Mouse (Mus musculus) c-Kit-positive CD71-positive TER-119-positive erythroid progenitor cells, embryonic 14.5 days (primary cell): ENCODE data around the gene Pias3.
"Not testable (repeated sequence)": the region's sequence is repeated elsewhere in the genome, so short reads cannot be mapped to it uniquely, and the experiment has no call there.

Source experiments
- DNase-seq: peaks from one replicate; pipeline ENCODE4 v3.0.0-alpha.2; 2013; ENCODE audit warnings: low spot score

The Pias3 gene

DNA sequence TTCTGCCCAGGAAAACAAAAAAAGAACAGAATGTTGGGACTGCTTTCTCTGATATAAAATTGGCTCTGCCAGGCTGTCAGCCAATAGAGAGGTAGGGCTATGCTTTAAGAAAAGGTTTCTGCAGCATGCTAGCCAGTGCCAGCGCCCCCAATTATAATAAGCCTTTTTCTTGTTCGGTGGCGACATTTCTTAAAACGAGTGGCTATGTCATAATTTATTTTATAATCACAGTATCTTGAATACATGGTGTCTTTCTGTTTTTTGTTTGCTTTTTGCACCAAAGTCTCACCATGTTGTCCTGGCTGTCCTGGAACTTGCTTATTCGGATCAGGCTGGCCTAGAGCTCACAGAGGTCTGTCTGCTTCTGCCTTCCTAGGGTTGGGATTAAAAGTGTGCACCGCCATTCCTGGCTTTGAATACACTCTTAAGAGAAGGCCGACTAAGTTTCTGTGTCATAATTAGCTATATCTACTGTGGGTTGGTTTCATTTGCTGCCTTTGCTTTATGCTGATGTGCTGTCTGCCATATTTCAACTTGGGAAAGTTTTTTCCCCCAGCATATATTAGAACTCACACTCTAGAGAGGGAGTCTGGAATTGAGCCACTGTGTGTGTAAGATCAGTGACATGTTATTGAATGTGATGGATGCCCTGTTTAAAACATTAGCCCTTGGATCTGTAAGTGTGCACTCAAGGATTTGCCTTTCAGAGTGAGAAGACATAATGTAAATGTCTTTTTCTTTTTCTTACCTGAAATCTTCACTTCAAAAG is 32.6 kb downstream of the Pias3 start:
- no peak for DNase-seq

DNA sequence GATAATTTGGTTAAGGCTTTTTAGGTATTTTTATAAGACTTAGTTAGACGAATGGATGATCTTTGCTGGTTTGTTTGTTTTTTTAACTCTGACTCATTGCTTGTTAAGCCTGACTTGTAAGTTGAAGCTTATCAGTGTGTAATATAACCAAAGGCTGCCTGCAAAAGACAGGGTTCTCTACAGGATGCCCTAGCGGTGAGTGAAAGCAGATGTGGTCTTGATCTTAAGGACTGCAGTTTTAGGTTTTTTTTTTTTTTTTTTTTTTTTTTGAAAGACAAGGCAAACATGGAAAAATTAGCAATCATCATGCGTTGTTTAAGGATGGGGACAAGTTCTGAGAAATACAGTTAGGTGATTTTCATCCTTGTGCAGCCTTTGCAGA is 33.2 kb downstream of the Pias3 start:
- no peak for DNase-seq

DNA sequence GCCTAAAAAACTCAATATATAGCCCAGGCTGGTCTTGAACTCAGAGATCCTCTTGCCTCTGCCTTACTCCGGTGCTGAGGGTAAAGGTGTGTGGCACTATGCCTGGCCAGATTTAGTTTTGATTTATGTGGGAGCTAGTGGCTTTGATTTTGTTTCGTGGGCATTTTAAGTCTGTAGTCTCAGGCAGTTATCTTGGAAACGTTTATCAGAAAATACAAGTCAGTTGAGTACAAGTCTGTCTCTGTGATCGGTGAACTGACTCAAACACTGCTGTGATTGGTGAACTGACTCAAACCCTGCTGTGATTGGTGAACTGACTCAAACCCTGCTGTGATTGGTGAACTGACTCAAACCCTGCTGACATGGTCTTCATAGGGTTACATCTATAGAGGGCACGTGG is 34.6 kb downstream of the Pias3 start:
- no peak for DNase-seq

DNA sequence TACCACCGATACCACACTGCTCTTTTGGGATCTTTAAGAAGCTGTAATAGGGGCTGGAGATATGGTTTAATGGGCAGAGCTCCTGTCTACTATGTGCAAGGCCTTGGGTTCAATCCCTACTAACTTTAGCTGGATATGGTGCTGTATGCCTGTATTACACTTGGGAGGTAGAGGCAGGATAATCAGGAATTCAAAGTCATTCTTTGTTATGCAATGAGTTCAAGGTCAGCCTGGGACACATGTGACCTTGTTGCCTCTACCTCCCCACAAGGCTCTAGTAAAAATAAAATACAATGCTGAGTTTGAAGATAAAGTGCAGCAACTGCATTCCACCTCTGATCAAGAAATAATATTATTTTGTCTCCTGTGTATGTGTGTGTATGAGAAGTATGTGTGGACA is 37.8 kb downstream of the Pias3 start:
- no peak for DNase-seq

DNA sequence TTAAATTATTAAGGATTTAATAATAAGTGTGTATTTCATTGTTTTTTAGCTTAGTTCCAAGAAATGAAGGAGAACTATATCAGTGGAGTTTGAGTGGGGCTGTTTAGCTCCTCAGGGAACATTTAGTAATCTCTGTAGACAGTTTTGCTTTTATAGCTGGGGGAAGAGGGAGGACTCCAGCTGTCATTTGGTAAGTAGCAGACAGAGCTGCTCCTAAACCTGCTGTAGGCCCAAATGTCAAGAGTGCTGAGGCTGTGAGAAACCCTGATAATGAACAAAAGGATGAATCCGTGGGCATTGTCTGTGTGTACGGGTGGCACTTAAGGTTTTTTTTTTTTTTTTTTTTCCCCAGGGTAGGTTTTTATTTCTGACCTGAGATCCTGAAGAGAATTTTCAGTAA is 39.0 kb downstream of the Pias3 start:
- no peak for DNase-seq

DNA sequence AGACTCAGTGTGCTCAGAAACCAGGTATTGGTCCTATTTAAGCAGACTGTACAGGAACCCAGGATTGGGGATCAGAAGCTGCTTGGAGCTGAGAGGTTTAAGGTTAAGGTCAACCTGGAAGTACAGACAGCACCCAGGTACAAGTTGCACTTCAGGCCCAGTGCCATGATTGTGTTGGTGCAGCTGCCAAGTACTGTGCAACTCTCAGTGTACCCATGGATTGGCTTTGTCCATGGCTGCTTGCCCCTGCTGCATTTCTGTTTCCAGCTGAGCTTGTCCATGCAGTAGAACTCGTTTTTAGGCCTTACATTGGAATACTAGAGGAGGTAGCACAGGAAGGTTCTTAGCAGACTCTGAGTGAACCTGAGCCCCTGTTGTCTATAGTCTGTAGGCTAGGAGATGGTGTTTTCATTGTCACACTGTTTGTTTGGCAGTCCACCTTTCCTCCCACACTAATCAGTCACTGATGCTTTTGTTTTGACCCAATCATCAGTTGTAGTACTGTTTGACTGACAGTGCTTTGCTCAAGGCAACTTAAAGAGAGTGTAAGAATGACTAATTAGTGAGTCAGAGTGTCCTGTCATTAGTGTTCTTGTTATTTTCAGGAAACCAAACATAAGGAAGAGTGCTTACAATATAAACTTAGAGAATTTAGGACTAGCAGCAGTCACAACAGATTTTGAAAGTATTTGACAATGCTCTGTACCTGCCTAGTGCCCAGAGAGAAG is 41.0 kb downstream of the Pias3 start:
- no peak for DNase-seq

DNA sequence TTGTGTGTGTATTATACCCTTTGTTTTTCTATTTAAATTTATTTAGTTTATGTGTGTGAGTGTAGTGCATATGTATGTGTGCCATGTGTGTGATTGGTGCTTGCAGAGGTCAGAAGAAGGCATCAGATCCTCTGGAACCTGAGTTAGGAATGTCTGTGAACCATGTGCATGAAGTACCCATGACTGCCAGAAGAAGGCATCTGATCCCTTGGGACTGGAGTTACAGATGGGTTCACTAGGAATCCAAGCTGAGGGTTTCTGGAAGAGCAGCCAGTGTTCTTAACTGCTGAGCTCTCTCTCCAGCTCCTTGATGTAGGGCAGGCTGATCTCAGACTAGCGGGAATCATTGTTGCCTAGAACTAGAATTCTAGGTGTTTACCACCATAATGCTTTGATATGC is 41.8 kb downstream of the Pias3 start:
- no peak for DNase-seq

DNA sequence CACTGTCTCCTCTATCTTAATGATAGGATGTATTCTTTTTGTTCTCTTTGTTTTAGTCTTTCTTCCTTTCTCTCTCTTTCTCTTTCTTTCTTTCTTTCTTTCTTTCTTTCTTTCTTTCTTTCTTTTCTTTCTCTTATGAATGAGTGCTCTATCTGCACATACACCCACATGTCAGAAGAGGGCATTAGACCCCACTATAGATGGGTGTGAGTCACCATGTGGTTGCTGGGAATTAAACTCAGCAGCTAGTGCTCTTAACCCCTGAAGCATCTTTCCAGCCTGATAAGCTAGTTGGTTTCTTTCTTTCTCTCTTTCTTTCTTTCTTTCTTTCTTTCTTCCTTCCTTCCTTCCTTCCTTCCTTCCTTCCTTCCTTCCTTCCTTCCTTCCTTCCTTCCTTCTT is 44.1 kb downstream of the Pias3 start:
- DNase-seq = not testable (repeated sequence)

DNA sequence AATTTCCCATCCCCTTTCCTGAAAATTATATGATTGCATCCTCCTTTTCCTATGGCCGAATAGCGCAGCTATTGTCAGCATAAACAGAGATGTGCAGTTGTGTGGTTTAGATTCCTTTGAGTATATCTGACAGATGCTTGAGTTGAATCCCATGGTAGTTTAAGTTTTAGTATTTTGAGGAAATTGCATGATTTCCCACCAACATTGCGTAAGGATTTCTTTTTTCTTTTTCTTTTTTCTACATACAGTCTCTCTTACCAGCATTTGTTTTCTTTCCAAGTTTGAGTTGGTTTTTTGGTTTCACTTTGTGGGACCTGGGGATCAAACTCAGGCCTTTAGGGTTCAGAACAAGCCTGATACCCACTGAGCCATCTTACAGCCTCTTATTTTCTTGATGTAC is 48.2 kb downstream of the Pias3 start:
- DNase-seq = no peak

DNA sequence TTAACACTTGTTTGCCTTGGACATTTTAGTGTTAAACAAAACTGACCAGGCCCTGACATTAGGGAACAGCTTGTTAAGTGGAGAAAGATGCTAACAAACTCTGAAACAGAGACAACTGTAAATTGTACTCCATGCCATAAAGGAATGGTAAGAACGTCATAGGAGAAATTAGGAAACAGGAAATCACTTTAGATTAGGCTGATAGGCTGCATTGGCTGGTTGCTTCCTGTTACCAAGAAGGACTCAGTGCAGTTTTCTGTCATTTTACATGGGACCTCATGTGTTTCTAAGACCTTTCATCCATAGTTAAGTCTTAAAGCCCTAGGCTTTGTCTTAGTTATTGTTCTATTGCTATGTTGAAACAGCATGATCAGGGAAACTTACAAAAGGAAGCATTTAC is 50.6 kb downstream of the Pias3 start:
- DNase-seq = no peak
